Mouse (Mus musculus) lung, adult 2 months (tissue): ENCODE data around the gene Eml2. TPM values are rescaled to one million over a fixed set of nuclear protein-coding genes. Genes with fewer than 3 reads are reported as not detected.

Experiments
- DNase-seq: peaks from one replicate; pipeline ENCODE4 v3.0.0; 2022
- H3K4me1 ChIP-seq: fragments of 200-500 bp; 2 replicates; pipeline ENCODE4 v1.6.1; 2011; ENCODE audit warnings: low read length; ENCODE audit not compliant: control insufficient read depth, insufficient read depth
- H3K4me3 ChIP-seq: fragments of 200-500 bp; replicated peaks from 2 replicates; pipeline ENCODE3; 2011; ENCODE audit warnings: low read depth, mild to moderate bottlenecking, control low read depth, low read length; ENCODE audit errors: extremely low read depth
- CTCF ChIP-seq: fragments of 200-500 bp; IDR thresholded peaks from 2 replicates; pipeline ENCODE4 v1.5.1; 2011; ENCODE audit warnings: mild to moderate bottlenecking, low read length, control low read depth; ENCODE audit not compliant: insufficient read depth
- POLR2A ChIP-seq: fragments of 200-500 bp; IDR thresholded peaks from 2 replicates; pipeline ENCODE4 v1.6.1; 2011; ENCODE audit warnings: low read depth, mild to moderate bottlenecking, control low read depth, low read length, borderline replicate concordance; ENCODE audit errors: extremely low read depth
- WGBS: fragments of 180-500 bp; shearing (Covaris S2); methylation state at CpG from one replicate; pipeline ENCODE4 v1.1.7; 2018; 5-methylcytosine and 5-hydroxymethylcytosine counted together
- polyA plus RNA-seq: library from polyadenylated mRNA; depleted of rRNA; stranded (reverse); fragments of >200 nt; gene quantifications from 2 replicates; pipeline ENCODE4 v1.2.3, GENCODE M21; 2012

Eml2 gene
- polyA plus RNA-seq, 1 experiment, result 81.5 TPM

GRCm38 (mm10) chr7:19184758-19185157 is 8.5 kb downstream of the Eml2 start:
- WGBS, result 72% methylated on average over 6 of the region's 6 CpGs
- Histone ChIP-seq H3K4me1 (peaks cover 3% of the 10 kb centered on the region), H3K4me3 (no peak overlapping the region)
- TF ChIP-seq CTCF (no peak), POLR2A (no peak)
- no peak for DNase-seq

- no peak for DNase-seq
- TF ChIP-seq CTCF (peak; percentile 28; the same call in 1 of the 2 replicates), POLR2A (no peak)
- no peak overlapping the region for H3K4me3 ChIP-seq
- 98% methylated on average over 4 of the region's 4 CpGs for WGBS
- H3K4me1 ChIP-seq, result no peaks in the 10 kb centered on the region
These were observed 18.5 kb downstream of the Eml2 start for GRCm38 (mm10) chr7:19194676-19195075.

DNA sequence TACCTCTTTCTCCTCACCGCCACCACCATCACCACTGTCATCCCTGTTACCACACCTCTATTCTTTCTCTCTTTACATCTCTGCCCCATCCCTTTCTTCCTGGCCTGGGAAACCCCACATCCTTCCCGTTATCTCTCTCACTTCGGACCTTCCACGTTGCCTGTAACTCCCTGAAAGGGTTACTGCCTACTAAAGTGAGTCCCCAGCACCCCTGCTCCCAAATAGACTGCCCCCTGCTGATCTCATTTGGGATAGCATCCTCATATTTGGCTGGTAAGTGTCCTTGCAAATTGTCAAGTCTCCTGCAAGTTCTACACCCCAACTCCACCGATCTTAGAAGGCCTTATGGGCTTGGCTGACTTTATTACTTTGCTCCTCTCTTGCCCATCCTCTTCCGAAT is 20.5 kb downstream of the Eml2 start:
- no peak for DNase-seq
- WGBS, result 54% methylated on average over 6 of the region's 6 CpGs
- Histone ChIP-seq H3K4me1 (no peaks in the 10 kb centered on the region), H3K4me3 (no peak overlapping the region)
- TF ChIP-seq POLR2A, result no peak
- peak; percentile 55 for TF ChIP-seq CTCF

- no peak overlapping the region for H3K4me3 ChIP-seq
- TF ChIP-seq POLR2A (no peak), CTCF (peak; percentile 79)
- H3K4me1 ChIP-seq, result no peaks in the 10 kb centered on the region
- 38% methylated on average over 2 of the region's 2 CpGs for WGBS
- no peak for DNase-seq
These were observed 21.8 kb downstream of the Eml2 start for GRCm38 (mm10) chr7:19197985-19198384.

GRCm38 (mm10) chr7:19201660-19202059 is 25.4 kb downstream of the Eml2 start:
- 75% methylated on average over 13 of the region's 15 CpGs for WGBS
- TF ChIP-seq CTCF, result no peak
- no peak for TF ChIP-seq POLR2A
- no peaks in the 10 kb centered on the region for H3K4me1 ChIP-seq
- no peak overlapping the region for H3K4me3 ChIP-seq
- DNase-seq, result no peak

DNA sequence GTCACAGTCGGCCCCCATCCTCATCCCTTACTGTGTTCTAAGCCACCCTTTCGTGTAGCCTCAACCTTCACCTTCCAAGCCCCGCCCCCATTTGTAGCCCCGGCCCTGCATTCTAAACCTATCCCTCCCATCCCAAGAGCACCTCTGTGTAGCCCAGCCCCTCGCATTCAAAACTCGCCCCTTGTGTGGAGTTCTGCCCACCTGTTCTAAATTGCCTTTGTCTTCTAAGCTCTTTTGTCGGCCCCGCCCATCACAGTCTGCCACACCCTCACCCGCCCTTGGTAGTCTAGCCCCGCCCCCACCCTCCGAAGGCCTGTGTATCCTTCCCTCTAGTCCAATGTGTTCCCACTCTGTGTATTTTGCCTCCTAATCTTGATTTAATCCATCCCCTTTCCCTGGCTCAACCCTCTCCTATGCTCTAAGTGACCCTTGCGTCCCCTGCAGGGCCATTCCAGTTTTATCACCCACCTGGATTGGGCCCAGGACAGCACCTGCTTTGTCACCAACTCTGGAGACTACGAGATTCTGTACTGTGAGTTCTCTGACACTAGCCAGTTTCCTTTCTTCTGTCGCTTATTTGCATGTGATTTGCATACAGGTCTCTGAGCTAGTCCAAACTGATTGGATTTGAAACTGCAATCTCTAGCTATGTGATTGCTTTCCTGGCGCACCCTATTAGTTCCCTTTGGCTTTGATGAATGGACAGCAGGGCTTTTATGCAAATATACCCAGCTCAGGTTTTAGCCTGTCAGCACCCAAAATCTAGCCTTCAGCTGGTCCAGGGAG is 26.0 kb downstream of the Eml2 start:
- H3K4me1 ChIP-seq, result no peaks in the 10 kb centered on the region
- 65% methylated on average over 15 of the region's 15 CpGs for WGBS
- no peak for DNase-seq
- no peak overlapping the region for H3K4me3 ChIP-seq
- TF ChIP-seq POLR2A, result no peak
- no peak for TF ChIP-seq CTCF

- DNase-seq, result no peak
- Histone ChIP-seq H3K4me3 (no peak overlapping the region), H3K4me1 (peaks cover 4% of the 10 kb centered on the region)
- TF ChIP-seq CTCF, result no peak
- no peak for TF ChIP-seq POLR2A
- 79% methylated on average over 13 of the region's 13 CpGs for WGBS
These were observed 32.1 kb downstream of the Eml2 start for GRCm38 (mm10) chr7:19208201-19208910.

GRCm38 (mm10) chr7:19208944-19209472 is 32.8 kb downstream of the Eml2 start:
- 47% methylated on average over 7 of the region's 7 CpGs for WGBS
- H3K4me3 ChIP-seq, result no peak overlapping the region
- DNase-seq, result peak; percentile 41
- no peak for TF ChIP-seq POLR2A
- TF ChIP-seq CTCF, result peak; percentile 39; the same call in 1 of the 2 replicates
- peaks cover 4% of the 10 kb centered on the region for H3K4me1 ChIP-seq

GRCm38 (mm10) chr7:19209494-19209893 is 33.3 kb downstream of the Eml2 start:
- no peak for DNase-seq
- Histone ChIP-seq H3K4me3 (no peak overlapping the region), H3K4me1 (peaks cover 4% of the 10 kb centered on the region)
- TF ChIP-seq POLR2A (no peak), CTCF (no peak)
- WGBS, result 75% methylated on average over 4 of the region's 4 CpGs

GRCm38 (mm10) chr7:19210010-19210409 is 33.8 kb downstream of the Eml2 start:
- no peak for TF ChIP-seq CTCF
- 93% methylated on average over 5 of the region's 5 CpGs for WGBS
- H3K4me1 ChIP-seq, result peaks cover 4% of the 10 kb centered on the region
- DNase-seq, result no peak
- H3K4me3 ChIP-seq, result no peak overlapping the region
